Mouse (Mus musculus) hindbrain, embryonic 10.5 days (tissue): ENCODE results near the gene Prpf8. TPM values are rescaled to one million over a fixed set of nuclear protein-coding genes. Genes with fewer than 3 reads are reported as not detected.

Experiments
- DNase-seq: peaks from one replicate; pipeline ENCODE4 v3.0.0-alpha.2; 2017; ENCODE audit warnings: low spot score
- H3K27ac ChIP-seq: fragments of 300-500 bp; sonication (generic); 2 replicates; pipeline ENCODE4 v1.5.1; 2016; ENCODE audit warnings: mild to moderate bottlenecking, moderate library complexity
- H3K27me3 ChIP-seq: fragments of 300-500 bp; sonication (generic); 2 replicates; pipeline ENCODE4 v1.6.1; 2016; ENCODE audit warnings: mild to moderate bottlenecking; ENCODE audit not compliant: poor library complexity, insufficient read depth, severe bottlenecking
- H3K36me3 ChIP-seq: fragments of 300-500 bp; sonication (generic); 2 replicates; pipeline ENCODE4 v1.6.1; 2016; ENCODE audit warnings: mild to moderate bottlenecking, moderate library complexity
- H3K4me1 ChIP-seq: fragments of 300-500 bp; sonication (generic); replicated peaks from 2 replicates; pipeline ENCODE4 v1.6.1; 2016; ENCODE audit warnings: mild to moderate bottlenecking
- H3K4me3 ChIP-seq: fragments of 300-500 bp; sonication (generic); 2 replicates; pipeline ENCODE4 v1.5.1; 2016; ENCODE audit warnings: mild to moderate bottlenecking, moderate library complexity
- H3K9me3 ChIP-seq: fragments of 300-500 bp; sonication (generic); 2 replicates; pipeline ENCODE4 v1.6.1; 2016; ENCODE audit warnings: mild to moderate bottlenecking, moderate library complexity
- WGBS: fragments of 180-500 bp; shearing (Covaris S2); methylation state at CpG from one replicate; pipeline ENCODE4 v1.1.7; 2016; 5-methylcytosine and 5-hydroxymethylcytosine counted together
- polyA plus RNA-seq: library from polyadenylated mRNA; unstranded; fragments of >200 nt; fragmentation: Nextera tagmentation; extraction: Ambion mirVana; gene quantifications from 2 replicates; pipeline ENCODE4 v1.2.1, GENCODE M21; 2016

Prpf8 gene
- polyA plus RNA-seq, 1 experiment from 2014 or later, result 78.1 TPM

DNA sequence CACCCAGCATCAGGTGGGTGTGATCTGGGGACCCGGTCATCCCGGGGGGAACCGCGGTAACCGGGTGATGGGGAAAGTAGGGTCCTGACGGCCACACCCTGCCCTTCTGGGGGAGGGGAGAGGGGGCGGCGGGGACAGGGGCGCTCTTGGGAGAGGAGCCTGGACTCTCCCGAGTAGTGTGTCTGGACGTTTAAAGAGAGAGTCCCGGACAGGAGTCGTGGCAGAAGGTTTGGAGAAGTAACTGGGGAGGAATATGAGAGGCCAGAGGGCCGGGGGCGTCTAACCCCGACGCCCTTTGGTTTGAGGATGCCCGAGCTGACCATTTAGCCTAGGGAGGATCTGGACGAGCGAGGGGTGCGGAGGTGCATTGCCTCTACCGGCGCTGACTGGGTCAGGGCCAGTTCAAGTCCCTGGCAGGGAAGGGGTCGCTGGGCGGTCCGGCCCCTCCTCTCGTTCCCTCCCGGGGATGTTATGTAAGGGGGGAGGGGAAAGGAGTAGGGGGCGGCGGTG lies 24.8 kb upstream of the Prpf8 start:
- Histone ChIP-seq H3K4me3 (peak overlapping the region; percentile 79), H3K27me3 (no peaks in the 10 kb centered on the region), H3K9me3 (peaks cover 3% of the 10 kb centered on the region), H3K4me1 (peaks cover 42% of the 10 kb centered on the region), H3K36me3 (peaks cover 16% of the 10 kb centered on the region), H3K27ac (peak overlapping the region; percentile 91)
- under 1% methylated on average over 30 of the region's 30 CpGs for WGBS
- DNase-seq, result no peak

DNA sequence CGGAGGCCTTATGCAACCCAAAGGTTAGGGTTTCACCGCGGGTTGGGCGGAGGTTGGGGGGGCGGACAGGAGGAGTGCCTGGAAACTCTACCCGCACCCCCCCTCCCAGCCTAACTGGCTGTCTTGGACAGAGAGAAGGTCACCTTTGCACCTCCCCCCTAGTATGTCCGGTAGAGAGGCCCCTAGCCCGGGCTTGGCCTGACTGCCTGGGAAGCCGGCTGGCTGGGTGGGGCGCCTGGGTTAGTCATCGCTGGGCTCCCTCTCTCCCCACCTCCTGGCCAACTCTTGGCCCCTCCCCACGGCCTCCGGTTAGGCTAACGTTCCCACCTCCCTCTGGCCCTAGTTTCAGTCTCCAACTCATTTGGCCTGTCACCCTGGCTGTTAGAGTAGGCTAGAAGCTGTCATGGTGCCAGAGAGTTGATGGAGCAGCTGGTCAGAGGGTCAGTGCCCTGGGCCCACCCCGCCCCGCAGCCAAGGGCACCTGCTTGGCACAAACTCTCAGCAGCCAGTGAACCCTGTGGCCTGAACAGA lies 24.3 kb upstream of the Prpf8 start:
- peaks cover 4% of the 10 kb centered on the region for H3K9me3 ChIP-seq
- 4% methylated on average over 16 of the region's 16 CpGs for WGBS
- H3K4me3 ChIP-seq, result peak overlapping the region; percentile 79
- peaks cover 43% of the 10 kb centered on the region for H3K4me1 ChIP-seq
- H3K27me3 ChIP-seq, result no peaks in the 10 kb centered on the region
- H3K36me3 ChIP-seq, result peaks cover 16% of the 10 kb centered on the region
- DNase-seq, result peak; percentile 24
- H3K27ac ChIP-seq, result peak overlapping the region; percentile 91

DNA sequence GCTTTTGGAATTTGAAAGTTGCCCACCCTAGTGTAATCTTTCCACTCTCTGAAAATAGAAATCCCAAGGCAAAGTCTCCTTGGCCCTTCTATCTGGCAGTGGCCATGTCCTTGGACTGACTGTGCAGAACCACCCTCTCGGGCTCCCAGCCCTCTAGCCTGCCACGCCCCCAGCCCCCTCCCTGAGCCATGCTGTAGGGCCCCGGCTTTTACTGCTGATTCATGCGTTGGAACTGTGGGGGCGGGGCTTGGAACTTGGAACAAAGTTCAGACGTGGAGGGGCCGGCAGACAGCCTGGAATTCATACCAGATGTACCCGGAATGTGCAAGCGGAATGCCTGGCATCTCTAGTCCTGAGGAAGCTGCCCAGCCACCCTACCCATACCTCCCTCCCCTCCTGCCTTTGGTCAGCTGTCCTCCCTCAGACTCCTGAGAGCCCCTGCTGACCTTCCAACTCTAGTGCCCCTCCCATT lies 23.7 kb upstream of the Prpf8 start:
- Histone ChIP-seq H3K27me3 (no peaks in the 10 kb centered on the region), H3K4me1 (peaks cover 49% of the 10 kb centered on the region), H3K27ac (peak overlapping the region; percentile 91), H3K36me3 (peaks cover 16% of the 10 kb centered on the region), H3K4me3 (peak overlapping the region; percentile 79), H3K9me3 (peaks cover 4% of the 10 kb centered on the region)
- WGBS, result 5% methylated on average over 9 of the region's 9 CpGs
- DNase-seq, result peak; percentile 82

DNA sequence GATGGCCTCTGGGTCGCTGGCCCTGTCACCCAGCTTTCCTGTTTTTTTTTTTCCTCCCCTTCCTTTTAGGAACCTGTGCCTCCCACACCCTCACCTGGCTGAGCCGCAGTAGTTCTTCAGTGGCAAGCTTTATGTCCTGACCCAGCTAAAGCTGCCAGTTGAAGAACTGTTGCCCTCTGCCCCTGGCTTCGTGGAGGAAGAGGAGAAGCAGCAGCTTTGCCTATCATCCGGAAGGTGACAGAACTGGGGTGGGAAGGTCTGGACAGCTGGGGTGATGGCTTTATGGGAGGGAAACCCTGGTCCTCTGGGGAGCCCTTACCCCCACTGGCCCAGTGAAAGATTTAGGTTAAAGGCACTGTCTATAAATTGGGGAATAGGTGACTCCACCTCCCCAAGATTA lies 23.0 kb upstream of the Prpf8 start:
- Histone ChIP-seq H3K4me3 (peak overlapping the region; percentile 9; the same call in 1 of the 2 replicates), H3K27me3 (peaks cover under 1% of the 10 kb centered on the region; the same call in 1 of the 2 replicates), H3K9me3 (peaks cover 4% of the 10 kb centered on the region), H3K36me3 (peaks cover 16% of the 10 kb centered on the region), H3K4me1 (peaks cover 55% of the 10 kb centered on the region), H3K27ac (peak overlapping the region; percentile 91)
- WGBS, result 66% methylated on average over 4 of the region's 4 CpGs
- DNase-seq, result no peak

- WGBS, result 90% methylated on average over 6 of the region's 6 CpGs
- peaks cover 54% of the 10 kb centered on the region for H3K4me1 ChIP-seq
- peaks cover 16% of the 10 kb centered on the region for H3K36me3 ChIP-seq
- no peak for DNase-seq
- H3K9me3 ChIP-seq, result peaks cover 4% of the 10 kb centered on the region
- no peak overlapping the region for H3K27ac ChIP-seq
- H3K27me3 ChIP-seq, result peaks cover 3% of the 10 kb centered on the region; the same call in 1 of the 2 replicates
- H3K4me3 ChIP-seq, result no peak overlapping the region
Observed at GRCm38 (mm10) chr11:75464417-75464816, 22.2 kb upstream of the Prpf8 start.

GRCm38 (mm10) chr11:75465051-75465450 lies 21.6 kb upstream of the Prpf8 start:
- WGBS, result 87% methylated on average over 6 of the region's 6 CpGs
- peaks cover 4% of the 10 kb centered on the region for H3K9me3 ChIP-seq
- H3K27me3 ChIP-seq, result peaks cover 3% of the 10 kb centered on the region; the same call in 1 of the 2 replicates
- peaks cover 48% of the 10 kb centered on the region for H3K4me1 ChIP-seq
- H3K4me3 ChIP-seq, result no peak overlapping the region
- peaks cover 16% of the 10 kb centered on the region for H3K36me3 ChIP-seq
- DNase-seq, result no peak
- no peak overlapping the region for H3K27ac ChIP-seq

DNA sequence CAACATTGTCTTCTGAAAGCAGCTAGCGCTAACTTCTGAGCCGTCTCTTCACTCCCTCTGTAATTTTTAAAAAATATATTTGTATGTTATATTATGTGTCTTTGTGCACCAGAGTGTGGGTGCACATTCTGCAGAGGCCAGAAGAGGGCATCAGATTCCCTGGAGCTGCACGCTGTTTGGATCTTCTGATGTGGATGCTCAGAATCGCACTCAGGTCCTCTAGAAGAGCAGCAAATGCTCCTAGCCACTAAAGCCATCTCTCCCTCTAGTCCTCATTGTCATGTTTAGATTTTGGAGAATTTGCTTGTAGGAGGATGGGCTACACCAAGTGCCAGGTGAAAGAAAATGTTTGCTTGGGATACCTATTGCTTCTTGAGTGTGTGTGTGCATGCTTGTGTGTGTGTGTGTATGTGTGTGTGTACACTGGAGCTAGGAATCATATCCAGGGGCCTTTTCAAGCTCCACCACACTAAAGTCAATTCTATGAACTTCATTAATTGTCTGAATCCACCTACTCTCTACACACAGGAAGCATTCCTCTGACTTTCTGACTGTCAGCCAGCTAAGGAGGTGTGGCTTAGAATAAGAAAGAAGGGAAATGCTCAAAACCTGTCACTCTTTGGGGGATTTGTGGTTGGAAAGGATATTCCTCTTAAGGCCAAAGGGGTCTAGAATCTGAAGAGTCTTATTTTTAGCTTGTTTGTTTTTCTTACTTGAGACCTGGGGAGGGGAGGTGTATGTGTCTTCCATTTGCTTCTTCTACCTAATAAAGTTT lies 19.7 kb upstream of the Prpf8 start:
- no peak overlapping the region for H3K27ac ChIP-seq
- 96% methylated on average over 4 of the region's 4 CpGs for WGBS
- no peak for DNase-seq
- peaks cover 4% of the 10 kb centered on the region for H3K9me3 ChIP-seq
- H3K4me1 ChIP-seq, result peaks cover 34% of the 10 kb centered on the region
- H3K27me3 ChIP-seq, result peaks cover 3% of the 10 kb centered on the region; the same call in 1 of the 2 replicates
- peaks cover 16% of the 10 kb centered on the region for H3K36me3 ChIP-seq
- peak overlapping the region; percentile 59; the same call in 1 of the 2 replicates for H3K4me3 ChIP-seq

DNA sequence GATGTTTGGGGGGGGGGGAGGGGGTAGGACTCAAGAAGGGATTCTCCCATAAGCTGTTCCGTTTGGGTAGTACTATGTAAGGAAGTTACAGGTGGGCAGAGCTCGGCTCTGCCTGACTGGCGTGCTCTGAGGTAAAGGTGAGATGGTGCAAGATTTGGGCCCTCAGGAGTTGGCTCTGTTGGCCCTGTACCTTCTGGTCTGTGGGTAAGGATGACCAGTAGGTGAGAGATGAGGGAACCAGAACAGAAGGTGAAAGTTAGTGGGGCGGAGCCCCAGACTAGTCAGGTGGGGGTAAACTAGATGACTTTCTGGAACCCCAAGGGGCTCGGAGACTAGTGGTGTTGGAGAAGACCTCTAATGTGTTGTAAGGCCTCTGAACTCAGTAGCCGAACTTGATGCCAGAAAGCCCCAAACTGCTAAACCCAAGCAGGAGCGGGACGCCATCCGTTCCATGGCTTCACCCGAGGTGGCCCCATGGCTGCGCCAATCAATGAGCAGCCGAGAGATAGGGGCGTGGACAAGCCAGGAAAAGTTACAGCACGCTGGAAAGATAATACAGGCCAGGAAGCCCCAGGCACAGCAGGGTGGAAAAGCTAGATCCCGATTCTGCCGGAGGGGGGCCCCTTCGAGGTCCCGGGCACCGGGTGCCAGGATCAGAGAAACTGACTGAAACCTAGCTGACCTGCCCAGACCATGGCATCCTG lies 19.0 kb upstream of the Prpf8 start:
- Histone ChIP-seq H3K4me1 (peaks cover 27% of the 10 kb centered on the region), H3K27me3 (peaks cover 3% of the 10 kb centered on the region; the same call in 1 of the 2 replicates), H3K27ac (peak overlapping the region; percentile 83), H3K9me3 (peaks cover 4% of the 10 kb centered on the region), H3K36me3 (peaks cover 16% of the 10 kb centered on the region), H3K4me3 (peak overlapping the region; percentile 59)
- 18% methylated on average over 19 of the region's 19 CpGs for WGBS
- peak; percentile 61 for DNase-seq

- H3K9me3 ChIP-seq, result peaks cover 4% of the 10 kb centered on the region
- peak overlapping the region; percentile 83 for H3K27ac ChIP-seq
- WGBS, result 68% methylated on average over 7 of the region's 7 CpGs
- H3K27me3 ChIP-seq, result peaks cover 3% of the 10 kb centered on the region; the same call in 1 of the 2 replicates
- H3K36me3 ChIP-seq, result peaks cover 16% of the 10 kb centered on the region
- H3K4me3 ChIP-seq, result peak overlapping the region; percentile 59
- H3K4me1 ChIP-seq, result peaks cover 19% of the 10 kb centered on the region
- DNase-seq, result no peak
Observed at GRCm38 (mm10) chr11:75468410-75468809, 18.2 kb upstream of the Prpf8 start.

DNA sequence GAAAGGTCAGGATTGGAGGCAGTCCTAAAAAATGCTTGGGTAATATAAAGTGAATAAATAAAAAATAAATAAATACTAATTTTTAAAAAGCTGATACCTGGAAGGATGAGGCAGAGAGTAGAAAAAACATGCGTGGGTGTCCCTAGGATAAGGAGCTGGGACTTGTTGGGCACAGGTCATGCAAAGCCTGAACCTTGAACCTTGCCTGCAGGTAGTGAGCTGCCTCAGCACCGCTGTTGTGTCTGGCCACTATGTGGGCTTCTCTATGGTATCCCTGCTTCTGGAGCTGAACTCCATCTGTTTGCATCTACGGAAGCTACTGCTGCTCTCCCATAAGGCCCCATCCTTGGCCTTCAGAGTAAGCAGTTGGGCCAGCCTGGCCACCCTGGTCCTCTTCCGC lies 17.4 kb upstream of the Prpf8 start:
- Histone ChIP-seq H3K27ac (no peak overlapping the region), H3K9me3 (peaks cover 4% of the 10 kb centered on the region), H3K4me3 (no peak overlapping the region), H3K27me3 (peaks cover 3% of the 10 kb centered on the region; the same call in 1 of the 2 replicates), H3K36me3 (peaks cover 16% of the 10 kb centered on the region), H3K4me1 (peaks cover 16% of the 10 kb centered on the region)
- DNase-seq, result no peak
- 92% methylated on average over 4 of the region's 4 CpGs for WGBS

- no peak for DNase-seq
- 86% methylated on average over 3 of the region's 3 CpGs for WGBS
- Histone ChIP-seq H3K4me3 (no peak overlapping the region), H3K9me3 (peaks cover 4% of the 10 kb centered on the region), H3K27me3 (peaks cover 3% of the 10 kb centered on the region; the same call in 1 of the 2 replicates), H3K36me3 (peaks cover 4% of the 10 kb centered on the region), H3K27ac (no peak overlapping the region), H3K4me1 (peaks cover 16% of the 10 kb centered on the region)
Observed at GRCm38 (mm10) chr11:75470675-75471074, 15.9 kb upstream of the Prpf8 start.

- Histone ChIP-seq H3K36me3 (no peaks in the 10 kb centered on the region), H3K27me3 (peaks cover 3% of the 10 kb centered on the region; the same call in 1 of the 2 replicates), H3K4me1 (peaks cover 12% of the 10 kb centered on the region), H3K4me3 (no peak overlapping the region), H3K27ac (no peak overlapping the region), H3K9me3 (no peaks in the 10 kb centered on the region)
- 86% methylated on average over 11 of the region's 11 CpGs for WGBS
- no peak for DNase-seq
Observed at GRCm38 (mm10) chr11:75472469-75473081, 14.0 kb upstream of the Prpf8 start.
